Mouse (Mus musculus): ENCODE data around the gene Zfp750.

DNA sequence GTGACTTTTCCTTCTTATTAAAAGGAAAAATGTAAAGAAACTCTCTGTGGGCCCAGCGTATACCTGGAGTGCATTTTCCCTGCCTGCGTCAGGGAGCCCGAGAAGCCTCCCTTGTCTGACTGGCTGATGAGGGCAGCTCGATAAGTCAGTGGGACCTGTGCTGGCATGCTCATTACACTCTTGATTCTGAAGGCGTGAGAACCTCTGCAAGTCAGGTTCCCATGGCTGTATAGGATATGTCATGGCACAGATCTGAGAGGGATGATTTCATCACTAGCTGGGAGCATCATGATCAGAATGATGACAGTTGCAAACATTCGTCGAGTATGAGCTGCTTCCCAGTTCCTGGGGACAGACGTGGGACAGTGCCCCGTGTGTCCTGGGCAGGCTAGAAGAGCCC, 3.1 kb downstream of the Zfp750 start:
- TF ChIP-seq CTCF (IDR thresholded peaks at IDR 0.05; ENCODE audit: low read depth), result no peak
- TF ChIP-seq EP300 (IDR thresholded peaks at IDR 0.05; ENCODE audit: low read depth), result no peak
